Mouse (Mus musculus) heart, adult 2 months (tissue): ENCODE measurements around the gene Itpr1.

ENCODE experiments used
- CTCF ChIP-seq: fragments of 200-600 bp; IDR thresholded peaks from 2 replicates; pipeline ENCODE4 v1.8.1; 2022; ENCODE audit warnings: antibody characterized with exemption, mild to moderate bottlenecking, moderate library complexity
- EP300 ChIP-seq: fragments of 200-500 bp; IDR thresholded peaks from 2 replicates; pipeline ENCODE4 v1.6.1; 2011; ENCODE audit warnings: low read depth, low read length, control low read depth; ENCODE audit not compliant: insufficient read depth
- POLR2A ChIP-seq: fragments of 200-500 bp; IDR thresholded peaks from 2 replicates; pipeline ENCODE4 v1.6.1; 2011; ENCODE audit warnings: mild to moderate bottlenecking, low read depth, low read length, control low read depth; ENCODE audit not compliant: insufficient read depth

DNA sequence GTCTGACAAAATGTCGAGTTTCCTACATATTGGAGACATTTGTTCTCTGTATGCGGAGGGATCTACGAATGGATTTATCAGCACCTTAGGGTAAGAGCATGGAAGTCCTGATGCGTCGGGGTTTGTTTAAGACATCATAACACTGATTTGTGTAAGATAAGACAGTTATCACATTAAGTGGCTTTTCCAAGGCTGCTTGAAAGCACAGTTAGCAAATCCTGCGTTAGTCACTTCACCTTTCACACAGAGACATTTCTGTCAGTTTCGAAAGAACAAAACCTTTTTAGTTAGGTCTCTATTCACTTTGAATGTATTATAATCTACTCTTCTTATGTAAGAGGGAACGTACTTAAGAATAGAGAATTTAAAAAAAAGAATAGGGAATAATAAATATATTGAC is 24.1 kb downstream of the Itpr1 start:
- TF ChIP-seq POLR2A (no peak), CTCF (no peak), EP300 (no peak)
